Mouse (Mus musculus): Measurements from ENCODE around the gene Zfp771.

DNA sequence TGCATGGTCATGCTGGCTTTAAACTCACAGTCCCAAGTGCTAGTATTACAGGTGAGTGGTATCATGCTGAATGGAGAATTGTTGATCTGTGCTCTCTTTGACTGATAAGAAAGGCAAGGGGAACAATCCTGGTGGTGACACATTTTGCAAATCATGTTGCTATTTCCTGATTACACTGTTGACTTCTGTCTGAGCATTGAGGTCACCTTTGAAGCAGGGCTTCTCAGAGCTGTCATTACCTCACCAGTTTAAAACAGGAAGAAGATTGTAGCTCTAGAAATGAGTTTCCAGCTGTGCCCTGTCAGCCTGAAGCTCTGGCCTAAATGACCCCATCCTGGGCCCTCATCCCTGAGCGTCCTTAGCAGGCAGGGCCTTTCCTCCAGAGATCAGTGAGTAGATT is 43.9 kb downstream of the Zfp771 start:
- TF ChIP-seq CTCF (conservative IDR thresholded peaks at IDR 0.05; ENCODE audit: low read length): no peak
- no peak for TF ChIP-seq NANOG (IDR thresholded peaks at IDR 0.05; ENCODE audit: borderline replicate concordance, low read length)
- TF ChIP-seq POU5F1 (IDR thresholded peaks at IDR 0.05; ENCODE audit: borderline replicate concordance, low read length): no peak

Data from E14TG2a.4 (cell line).